Mouse (Mus musculus) layer of hippocampus, adult 18-20 months (tissue): Measurements from ENCODE around the gene Gm6525. TPM values are rescaled to one million over a fixed set of nuclear protein-coding genes. Genes with fewer than 3 reads are reported as not detected.

ENCODE experiments used
- DNase-seq, 2 experiments: peaks; one replicate each; pipeline ENCODE4 v3.0.0; 2022; ENCODE audit warnings: low spot score in 2 of 2
- long read RNA-seq: library from polyadenylated mRNA; stranded (forward); transcript quantifications from one replicate; pipeline ENCODE4 v2.0.0, GENCODE M21; 2021
- total RNA-seq, 2 experiments: library from RNA; stranded (reverse); gene quantifications; 2 replicates each; pipeline ENCODE4 v1.2.3; 2021

Gm6525 gene
- total RNA-seq = not detected
- long read RNA-seq = 0 reads

GRCm38 (mm10) chr3:84173581-84174154, at the start of gene Gm6525:
Gene Gm6525, plus strand, starts transcription at chr3:84174104.
- no peak for DNase-seq

DNA sequence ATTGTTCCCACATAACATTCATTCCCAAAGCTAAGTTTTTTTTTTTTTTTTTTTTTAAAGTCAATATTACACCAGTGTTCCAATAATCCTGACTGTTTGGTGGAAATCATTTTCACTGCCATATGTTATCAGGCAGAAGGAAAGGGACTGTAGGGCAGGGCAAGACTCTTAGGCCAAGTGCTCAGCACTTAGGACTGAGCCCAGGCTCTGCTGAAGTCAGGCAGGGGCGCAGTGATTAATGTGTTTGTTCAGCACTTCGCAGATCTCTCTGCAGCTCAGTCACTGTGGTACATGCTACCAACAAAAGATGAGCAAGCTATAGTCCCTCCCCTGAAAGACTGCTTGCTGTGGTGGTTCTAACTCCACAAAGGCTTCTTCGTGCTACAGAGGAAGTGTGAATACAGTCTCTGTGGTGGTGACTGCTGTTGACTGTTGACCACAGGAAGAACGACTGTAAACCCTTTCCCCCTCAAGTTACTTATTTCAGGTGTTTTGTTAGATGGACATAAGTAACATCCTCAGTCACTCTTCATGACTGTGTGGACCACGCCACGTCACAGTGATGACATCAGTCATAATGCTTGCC, 48.1 kb upstream of the Gm6525 start:
- DNase-seq = no peak

DNA sequence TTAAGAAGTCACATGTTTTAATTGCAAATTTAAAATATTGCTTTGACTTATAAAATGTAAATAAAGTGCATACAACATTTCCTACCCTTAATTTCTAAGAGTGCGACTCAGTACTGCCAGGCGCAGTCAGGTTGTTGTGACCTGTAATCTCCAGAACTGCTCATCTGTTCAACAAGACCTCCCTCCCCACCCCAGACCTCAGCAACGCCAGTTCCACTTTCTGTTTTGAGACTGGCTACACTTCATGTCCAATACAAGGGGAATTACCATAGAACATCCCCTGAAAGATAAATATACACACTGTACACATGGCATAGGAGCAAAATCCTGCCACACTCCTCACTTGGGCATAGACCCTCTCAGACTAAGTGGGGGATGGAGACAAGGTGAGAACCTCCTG, 47.2 kb upstream of the Gm6525 start:
- DNase-seq = no peak

DNA sequence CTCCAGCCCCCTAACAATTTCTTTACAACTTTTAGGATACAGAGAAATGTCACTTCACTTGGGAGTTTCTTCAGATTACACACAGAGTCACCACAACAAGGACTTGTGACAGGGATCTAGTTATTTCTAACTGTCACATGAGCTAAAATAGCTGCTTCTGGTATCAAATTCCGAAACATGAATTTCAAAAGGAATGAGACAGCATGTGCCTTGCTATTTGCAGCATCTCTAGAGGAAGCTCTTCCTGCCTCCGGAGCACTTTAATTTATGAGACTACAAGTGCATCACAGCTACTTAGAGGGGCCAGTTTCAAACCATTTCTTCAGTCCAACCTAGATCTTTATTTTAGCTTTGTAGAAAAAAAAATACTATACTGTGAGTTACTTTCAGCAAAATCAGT, 46.5 kb upstream of the Gm6525 start:
- DNase-seq = peak in 1 of 2 experiments; percentile 11

DNA sequence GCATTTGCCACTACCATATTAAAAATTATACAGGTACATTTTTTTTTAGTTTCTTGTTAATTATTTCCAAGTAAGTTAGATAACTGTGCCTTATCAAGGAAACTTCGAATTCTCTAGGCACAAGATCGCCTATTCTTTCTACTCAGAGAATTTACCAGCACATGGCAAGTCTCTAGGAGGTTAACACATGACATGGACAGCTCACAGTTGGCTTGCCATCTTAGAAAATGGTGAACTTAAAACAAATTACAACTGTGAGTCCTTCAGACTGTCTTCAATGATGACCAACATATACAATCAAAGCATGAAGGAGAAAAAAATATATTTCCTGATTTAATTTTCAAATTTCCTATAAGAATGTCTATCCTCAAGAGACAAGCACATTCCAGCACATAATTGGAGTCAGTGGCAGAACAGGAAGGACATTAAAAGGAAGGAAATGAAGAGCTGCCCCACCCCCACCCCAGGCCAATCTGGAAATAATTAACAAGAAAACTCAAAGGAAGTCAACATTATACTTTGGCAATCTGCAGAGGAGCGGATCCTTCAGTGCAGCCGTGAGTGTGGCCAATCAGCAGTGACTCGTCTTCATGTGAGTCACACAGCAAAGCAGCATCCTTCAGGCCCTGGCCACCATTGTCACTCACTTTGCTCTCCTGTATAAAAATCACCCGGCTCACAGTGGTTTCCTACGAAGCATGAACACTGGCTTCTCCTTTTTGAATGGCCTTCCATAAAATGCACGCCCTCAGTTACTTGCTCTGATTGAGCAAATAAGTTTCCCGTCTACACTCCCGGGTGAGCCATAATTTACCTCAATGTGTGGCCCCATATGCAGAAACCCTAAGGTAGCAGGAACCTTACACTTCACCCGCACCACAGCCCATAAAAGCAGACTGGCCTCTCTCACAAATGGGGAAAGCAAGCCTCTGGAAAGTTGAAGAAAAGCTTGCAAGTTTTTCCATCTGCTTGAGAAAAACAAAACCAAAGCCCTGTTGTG, 44.7 kb upstream of the Gm6525 start:
- no peak for DNase-seq

GRCm38 (mm10) chr3:84130776-84131175, 43.1 kb upstream of the Gm6525 start:
- no peak for DNase-seq

DNA sequence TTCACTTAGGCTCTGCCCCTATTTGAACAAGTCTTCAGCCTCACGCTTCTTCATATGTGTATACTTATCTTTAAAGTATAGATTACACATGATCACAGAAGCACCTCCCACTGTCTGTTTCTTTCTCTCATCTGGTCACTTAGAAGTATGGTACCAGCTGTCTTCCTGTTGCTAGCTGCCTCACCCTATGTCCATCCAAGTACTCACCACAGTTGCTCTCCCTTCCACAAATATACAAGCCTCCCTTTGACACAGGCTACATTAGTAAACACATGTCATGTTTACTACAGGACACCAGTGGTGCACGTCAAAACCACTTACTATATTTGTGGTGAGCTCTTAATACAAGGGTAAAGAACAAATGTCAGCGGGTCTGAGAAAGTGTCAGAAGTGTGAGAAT, 42.5 kb upstream of the Gm6525 start:
- no peak for DNase-seq

DNA sequence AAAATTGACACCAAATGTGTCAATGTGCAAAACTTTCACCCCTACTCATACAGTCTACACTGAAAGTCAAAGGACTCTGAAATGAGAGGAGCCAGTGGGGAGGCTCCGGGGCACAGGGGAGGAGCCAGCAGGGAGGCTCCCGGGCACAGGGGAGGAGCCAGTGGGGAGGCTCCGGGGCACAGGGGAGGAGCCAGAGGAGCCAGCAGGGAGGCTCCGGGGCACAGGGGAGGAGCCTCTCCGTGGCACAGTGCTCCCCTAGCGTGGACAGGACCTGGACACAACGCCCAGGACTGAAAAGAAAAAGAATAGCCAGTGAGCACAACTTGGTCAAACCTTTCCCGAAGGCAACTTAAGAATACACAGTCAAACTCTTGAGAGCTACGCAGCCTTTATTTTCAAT, 38.5 kb upstream of the Gm6525 start:
- DNase-seq = no peak

DNA sequence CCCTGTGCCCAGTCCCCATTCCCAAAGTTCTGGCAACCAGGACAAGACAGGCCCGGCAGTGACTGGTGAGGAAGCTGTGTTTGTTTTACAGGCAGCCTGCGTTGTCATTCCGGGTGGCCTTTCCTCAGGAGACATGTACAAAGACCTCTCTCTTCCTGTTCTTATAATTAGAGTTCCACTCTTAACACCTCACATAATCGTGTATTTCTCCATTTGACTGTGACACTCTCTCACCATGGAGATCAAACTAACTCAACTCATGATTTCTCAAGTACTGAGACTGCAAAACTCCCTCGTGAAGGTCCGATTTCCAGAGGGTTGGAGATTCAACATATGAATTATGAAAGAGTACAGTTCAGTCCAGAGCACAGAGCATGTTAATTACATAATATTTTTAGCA, 38.0 kb upstream of the Gm6525 start:
- DNase-seq = no peak

DNA sequence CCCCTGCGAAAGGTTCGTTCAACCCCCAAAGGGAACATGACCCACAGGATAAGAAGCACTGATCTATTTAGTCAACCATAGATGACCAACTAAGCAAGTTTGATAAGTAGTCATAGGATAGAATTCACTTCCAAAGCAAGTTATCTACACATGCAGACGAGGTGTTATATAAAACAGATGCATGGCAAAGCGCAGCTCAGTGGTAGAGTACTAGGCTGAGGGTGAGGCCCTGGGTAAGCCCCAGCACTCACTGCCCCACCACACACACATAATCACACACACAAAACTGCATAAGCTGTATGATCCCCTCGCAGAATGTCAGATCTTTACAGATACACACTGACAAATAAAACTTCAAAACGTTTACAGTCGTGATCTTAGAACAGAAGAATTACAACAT, 37.4 kb upstream of the Gm6525 start:
- DNase-seq = no peak

- DNase-seq = no peak
Measured at GRCm38 (mm10) chr3:84140947-84141346, 33.0 kb upstream of the Gm6525 start.

DNA sequence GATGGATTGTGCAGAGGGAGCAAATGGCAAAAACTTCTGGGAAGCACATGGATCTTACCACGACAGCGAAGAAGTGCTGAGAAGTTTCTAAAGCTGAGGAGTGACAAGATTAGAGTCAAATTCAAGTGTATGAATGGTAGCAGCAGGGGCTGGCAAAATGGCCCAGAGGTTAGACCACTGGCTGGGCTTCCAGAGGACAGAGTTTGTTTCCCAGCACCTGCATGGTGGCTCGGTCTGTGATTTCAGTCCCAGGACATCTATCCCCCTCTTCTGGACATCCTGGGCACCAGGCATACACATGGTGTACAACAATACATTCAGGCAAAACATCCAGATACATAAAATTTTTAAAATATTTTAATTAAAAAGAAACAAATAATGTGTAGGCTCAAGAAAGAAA, 24.1 kb upstream of the Gm6525 start:
- DNase-seq = no peak

GRCm38 (mm10) chr3:84154721-84155141, 19.2 kb upstream of the Gm6525 start:
- no peak for DNase-seq

DNA sequence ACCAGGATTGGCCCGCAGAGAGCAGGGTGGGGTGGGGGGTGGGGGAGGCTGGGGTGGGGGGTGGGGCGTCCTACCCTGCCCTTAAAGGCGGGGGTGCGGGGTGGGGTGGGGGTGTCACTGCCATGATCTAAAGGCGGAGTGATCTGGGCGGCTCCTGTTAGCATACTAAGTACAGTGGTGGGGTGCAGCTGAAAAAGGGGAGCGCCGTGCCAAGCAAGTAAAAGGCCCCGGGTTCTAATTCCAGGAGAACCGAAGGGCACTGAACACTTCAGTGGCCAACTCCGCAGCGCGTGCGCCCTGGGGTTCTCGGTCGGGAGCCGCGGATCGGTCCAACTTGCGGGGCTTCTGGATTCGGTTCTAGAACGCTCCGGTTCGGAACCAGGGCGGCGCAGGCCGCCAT, 18.8 kb upstream of the Gm6525 start:
- DNase-seq = no peak

GRCm38 (mm10) chr3:84155558-84156006, 18.3 kb upstream of the Gm6525 start, which contains the start of gene Mnd1:
Gene Mnd1, minus strand, starts transcription at chr3:84155786.
- DNase-seq = peak; percentile 95 to 97

DNA sequence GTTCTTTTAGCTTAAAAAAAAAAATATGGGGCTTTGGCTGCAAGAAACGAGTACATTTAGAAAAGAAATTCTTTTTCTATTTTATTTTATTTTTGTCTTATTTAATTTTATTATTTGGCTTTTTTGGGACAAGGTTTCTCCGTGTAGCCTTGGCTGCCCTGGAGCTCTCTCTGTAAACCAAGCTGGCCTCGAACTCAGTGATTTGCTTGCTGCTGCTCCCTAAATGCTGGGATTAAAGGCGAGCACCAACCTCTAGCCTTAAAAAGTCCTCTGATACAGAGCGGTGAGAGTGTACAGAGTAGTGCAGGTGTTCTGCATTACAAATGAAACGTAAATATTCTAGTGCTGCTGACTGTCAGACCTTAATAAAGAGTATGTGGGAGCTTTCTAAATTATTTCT, 17.8 kb upstream of the Gm6525 start:
- no peak for DNase-seq

DNA sequence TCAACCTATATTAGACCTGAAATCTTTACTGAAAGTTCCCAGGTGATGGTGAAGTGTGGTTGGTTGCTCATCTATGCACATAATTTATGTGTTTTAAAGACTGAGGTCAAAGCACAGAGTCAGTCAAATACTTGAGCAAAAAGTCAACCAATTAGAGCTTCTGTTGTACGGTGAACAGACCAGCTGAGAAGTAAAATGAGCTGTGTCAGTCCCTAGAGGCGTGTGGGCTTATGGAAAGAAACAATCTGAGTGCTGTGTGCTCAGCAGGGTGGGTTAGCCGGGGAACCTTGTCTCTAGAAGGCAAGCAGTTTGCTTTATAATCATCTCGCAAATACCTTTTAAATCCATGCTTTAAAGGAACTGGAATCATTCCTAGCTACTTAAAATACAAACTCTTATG, 16.9 kb upstream of the Gm6525 start:
- no peak for DNase-seq

DNA sequence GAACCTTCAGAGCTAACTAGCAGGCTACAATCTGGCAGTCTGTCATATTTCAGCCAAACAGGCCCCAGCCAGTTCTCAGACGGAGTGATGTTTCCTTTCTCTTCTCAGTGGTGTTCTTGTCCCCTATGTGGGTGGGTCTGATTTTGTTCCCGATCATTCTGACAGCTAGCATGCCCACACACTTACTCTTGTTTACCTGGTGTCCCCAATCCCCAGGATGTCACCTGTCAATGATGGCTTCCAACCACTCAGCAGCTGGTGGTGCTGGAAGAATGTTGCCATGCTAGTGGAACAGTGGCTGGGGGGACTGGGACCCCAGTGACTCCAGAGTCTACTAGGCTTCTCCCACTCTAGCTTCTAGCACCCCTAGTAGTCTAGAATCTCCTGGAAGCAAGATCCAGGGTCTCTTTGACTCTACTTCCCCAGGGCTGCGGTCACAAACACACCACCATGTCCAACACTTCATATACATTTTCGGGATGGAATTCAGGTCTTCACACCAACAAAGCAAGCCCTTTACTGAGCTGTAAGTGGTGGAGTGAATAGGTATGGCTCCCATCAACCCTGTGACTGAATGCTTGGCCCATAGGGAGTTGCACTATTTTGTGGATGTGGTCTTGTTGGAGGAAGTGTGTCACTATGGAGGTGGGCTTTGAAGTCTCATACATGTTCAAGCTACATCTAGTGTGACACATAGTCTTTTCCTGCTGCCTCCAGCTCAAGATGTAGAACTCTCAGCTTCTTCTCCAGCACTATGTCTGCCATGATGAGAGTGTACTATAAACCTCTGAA, 16.1 kb upstream of the Gm6525 start:
- no peak for DNase-seq

GRCm38 (mm10) chr3:84165391-84165790, 8.5 kb upstream of the Gm6525 start:
- no peak for DNase-seq

DNA sequence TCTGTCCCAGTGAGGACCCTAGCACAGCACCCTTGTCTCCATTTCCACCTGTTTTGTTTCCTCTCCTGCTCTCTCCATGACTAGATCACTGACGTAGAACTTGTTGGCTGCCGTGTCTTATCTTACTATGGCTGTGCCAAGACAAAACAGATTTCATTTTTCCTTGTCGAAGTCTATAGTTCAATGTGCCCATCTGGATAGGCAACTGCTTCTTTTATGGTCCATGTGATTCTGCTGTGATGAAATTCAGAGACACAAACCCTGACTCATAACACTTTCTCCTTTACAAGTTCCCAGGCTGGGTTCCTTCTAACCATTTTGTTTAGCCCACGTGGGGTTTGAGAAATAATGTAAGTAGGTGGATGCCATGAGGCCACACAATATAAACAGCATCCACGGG, 7.8 kb upstream of the Gm6525 start:
- DNase-seq = peak in 1 of 2 experiments; percentile 53

GRCm38 (mm10) chr3:84168943-84169342, 5.0 kb upstream of the Gm6525 start:
- no peak for DNase-seq
